Mouse (Mus musculus) heart, postnatal 0 days (tissue): ENCODE results near the gene G6pdx.
A peak's percentile ranks its signal among the peaks of the same experiment; 100 is the strongest.

ENCODE experiments used
- CTCF ChIP-seq: IDR thresholded peaks from 2 replicates; pipeline ENCODE4 v1.5.1; 2016; ENCODE audit warnings: antibody characterized with exemption, control low read depth, low read depth
- EP300 ChIP-seq: IDR thresholded peaks from 2 replicates; pipeline ENCODE4 v1.6.1; 2016; ENCODE audit warnings: antibody characterized with exemption, low read depth

DNA sequence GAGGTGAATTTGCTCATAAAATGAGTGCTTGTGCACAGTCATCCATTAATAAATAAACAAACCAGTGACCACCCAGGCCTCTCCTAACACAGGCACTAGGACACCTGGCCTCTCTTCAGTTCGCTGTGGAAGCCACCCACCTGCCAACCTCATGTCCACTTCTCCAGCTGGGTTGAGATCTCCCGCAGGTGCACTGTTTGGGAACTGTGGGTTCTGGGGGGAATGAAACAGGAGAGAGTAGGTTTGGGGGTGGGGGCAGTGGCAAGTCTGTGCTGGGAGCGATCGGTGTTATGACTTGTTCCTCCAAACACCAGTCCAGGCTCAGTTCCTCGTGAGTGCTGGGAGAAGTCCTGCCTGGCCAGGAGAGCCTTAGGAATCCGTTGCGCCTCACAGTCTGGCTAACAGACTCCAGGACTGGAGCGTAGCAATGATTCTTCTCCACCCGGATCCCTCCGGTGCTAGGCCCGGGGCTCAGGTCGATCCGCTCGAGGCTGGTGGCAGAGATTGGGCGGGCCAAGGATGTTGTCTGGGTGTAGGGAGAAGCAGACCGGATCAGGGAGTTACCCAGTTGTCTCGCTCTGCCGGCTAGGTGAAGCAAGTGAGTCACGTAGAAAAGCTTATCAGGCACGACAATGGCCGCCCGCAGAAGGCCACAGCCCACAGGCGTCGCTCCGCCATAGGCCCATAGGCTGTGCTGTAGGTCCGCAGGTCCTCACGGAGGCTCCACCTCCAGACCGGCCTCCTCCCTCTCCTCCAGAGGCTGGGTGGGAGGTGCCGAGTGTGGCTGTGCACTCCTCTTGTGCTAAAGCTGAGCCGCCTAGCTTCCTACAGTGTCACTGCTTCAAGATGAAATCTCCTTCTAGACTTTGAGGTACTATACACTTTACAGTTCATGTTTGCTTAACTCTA lies 36.2 kb downstream of the G6pdx start, which contains the start of the genes Fam3a and Ikbkg:
- TF ChIP-seq CTCF (peak; percentile 46), EP300 (0 out of 2 replicates have a peak, but pooled peaks have one; percentile 48)
